Mouse (Mus musculus) heart, adult 2 months (tissue): ENCODE measurements at regions not wholly inside any gene's neighbourhood (a gene's known extent, or its start where the extent isn't known, plus 50 kb on each side); places are given as distances from the start of the nearest gene placed in this dataset.

Experiments used
- CTCF ChIP-seq: fragments of 200-600 bp; IDR thresholded peaks from 2 replicates; pipeline ENCODE4 v1.8.1; 2022; ENCODE audit warnings: antibody characterized with exemption, mild to moderate bottlenecking, moderate library complexity
- EP300 ChIP-seq: fragments of 200-500 bp; IDR thresholded peaks from 2 replicates; pipeline ENCODE4 v1.6.1; 2011; ENCODE audit warnings: low read depth, low read length, control low read depth; ENCODE audit not compliant: insufficient read depth
- POLR2A ChIP-seq: fragments of 200-500 bp; IDR thresholded peaks from 2 replicates; pipeline ENCODE4 v1.6.1; 2011; ENCODE audit warnings: mild to moderate bottlenecking, low read depth, low read length, control low read depth; ENCODE audit not compliant: insufficient read depth

GRCm38 (mm10) chr8:116111168-116111567 is 393.6 kb upstream of the Dynlrb2 start:
- TF ChIP-seq POLR2A: no peak
- no peak for TF ChIP-seq CTCF
- TF ChIP-seq EP300: no peak
